Mouse (Mus musculus) lung, postnatal 36 days (tissue): ENCODE measurements around the gene Syne3.

ENCODE experiments used
- DNase-seq: peaks from one replicate; pipeline ENCODE4 v3.0.0; 2022; ENCODE audit warnings: mixed read lengths

The Syne3 gene

DNA sequence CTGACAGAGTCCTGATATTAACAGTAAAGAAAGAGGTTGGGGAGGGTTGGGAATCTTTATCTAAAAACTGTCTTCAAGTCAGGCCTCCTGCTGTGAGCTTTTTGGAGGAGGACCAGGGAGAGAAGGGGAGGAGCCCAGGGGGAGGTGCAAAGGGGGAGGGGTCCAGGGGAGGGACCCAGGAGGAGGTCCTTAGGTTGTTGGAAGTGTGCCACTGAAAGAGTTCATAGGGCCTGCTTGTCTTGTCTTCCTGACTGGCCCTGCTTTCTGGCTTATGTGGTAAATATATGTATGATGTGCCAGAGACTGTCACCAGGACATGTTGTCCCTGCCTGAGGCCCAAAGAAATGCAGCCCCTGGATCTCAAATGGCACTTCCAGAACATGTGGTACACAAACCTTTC is 49.2 kb downstream of the Syne3 start:
- DNase-seq: no peak

- no peak for DNase-seq
These were observed 49.6 kb downstream of the Syne3 start for GRCm38 (mm10) chr12:104959966-104960365.

DNA sequence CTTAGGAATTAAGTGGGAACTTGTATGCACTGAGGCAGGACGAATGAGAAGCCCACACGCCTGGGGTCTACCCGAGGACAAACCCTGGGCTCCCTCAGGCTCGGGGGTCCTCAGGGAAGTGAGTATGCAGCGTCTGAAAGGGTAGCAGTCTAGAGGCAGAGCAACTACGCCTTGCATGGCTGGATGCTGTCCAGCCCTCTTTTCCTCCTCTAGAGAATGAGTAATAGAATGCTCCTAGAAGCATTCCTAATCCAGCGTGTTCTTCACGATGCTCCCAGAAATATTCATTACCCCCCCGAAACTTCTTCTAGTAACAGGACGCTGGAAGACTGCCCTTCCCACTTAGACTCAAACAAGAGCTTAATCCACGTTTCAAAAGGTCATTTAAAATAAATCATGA is 51.3 kb downstream of the Syne3 start:
- DNase-seq: no peak

DNA sequence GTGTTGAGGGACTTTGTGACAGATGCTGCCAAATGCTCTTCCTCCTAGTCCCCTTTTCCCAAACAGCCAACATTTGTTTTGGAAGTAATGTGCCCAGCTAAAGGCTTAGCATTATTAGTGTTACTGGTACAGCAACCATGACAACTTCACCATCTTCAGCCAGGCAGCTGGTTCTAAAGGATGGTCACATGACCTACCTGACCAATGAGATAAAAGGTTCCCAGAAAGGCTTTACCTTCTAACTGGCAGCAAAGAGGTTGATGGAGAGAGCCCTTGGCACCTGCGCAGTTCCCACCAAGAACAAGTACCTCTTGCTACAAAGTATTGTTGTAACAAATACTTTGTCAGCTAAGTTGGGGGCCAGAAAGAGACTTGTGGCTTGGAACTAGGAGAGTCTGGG is 52.4 kb downstream of the Syne3 start:
- DNase-seq: no peak

- no peak for DNase-seq
These were observed 53.2 kb downstream of the Syne3 start for GRCm38 (mm10) chr12:104956406-104956805.

- peak; percentile 48 for DNase-seq
These were observed 54.4 kb downstream of the Syne3 start for GRCm38 (mm10) chr12:104955003-104955800.

DNA sequence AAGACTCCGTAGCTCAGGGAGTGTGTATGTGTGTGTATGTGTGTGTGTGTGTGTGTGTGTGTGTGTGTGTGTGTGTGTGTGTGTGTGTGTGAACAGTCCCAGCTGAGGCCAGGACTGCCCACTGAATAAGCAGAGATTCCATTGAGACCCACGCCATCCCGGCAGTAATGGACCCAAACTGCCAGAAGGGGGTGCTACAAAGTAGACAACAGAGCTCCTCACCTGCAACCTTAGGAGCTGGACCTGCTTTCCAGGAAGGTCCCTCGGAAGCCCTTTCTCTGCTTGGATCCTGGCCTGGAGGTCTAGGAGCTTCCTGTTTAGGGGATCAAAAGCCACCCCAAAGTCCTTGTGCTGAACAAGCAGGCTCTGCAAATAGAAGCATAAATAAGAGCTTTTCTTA is 55.7 kb downstream of the Syne3 start:
- DNase-seq: peak; percentile 76

- peak; percentile 83 for DNase-seq
These were observed 57.2 kb downstream of the Syne3 start for GRCm38 (mm10) chr12:104952458-104952857.

DNA sequence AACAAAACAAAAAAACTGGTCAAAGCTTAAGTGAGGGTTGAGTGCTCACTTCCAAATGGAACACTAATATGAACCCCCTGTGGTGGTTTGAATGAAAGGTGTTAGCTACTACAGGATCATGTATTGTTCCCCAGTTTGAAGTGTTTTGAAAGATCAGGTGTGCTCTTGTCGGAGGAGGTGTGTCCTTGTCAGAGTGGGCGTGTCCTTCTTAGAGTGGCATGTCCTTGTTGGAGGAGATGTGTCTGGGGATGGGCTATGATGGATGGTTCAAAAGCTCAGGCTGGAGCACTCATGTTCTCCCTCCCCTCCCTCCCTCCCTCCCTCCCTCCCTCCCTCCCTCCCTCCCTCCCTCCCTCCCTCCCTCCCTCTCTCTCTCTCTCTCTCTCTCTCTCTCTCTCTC is 61.7 kb downstream of the Syne3 start:
- no peak for DNase-seq

GRCm38 (mm10) chr12:104946231-104946630 is 63.4 kb downstream of the Syne3 start:
- no peak for DNase-seq

- DNase-seq: no peak
These were observed 69.1 kb downstream of the Syne3 start for GRCm38 (mm10) chr12:104940466-104940865.

DNA sequence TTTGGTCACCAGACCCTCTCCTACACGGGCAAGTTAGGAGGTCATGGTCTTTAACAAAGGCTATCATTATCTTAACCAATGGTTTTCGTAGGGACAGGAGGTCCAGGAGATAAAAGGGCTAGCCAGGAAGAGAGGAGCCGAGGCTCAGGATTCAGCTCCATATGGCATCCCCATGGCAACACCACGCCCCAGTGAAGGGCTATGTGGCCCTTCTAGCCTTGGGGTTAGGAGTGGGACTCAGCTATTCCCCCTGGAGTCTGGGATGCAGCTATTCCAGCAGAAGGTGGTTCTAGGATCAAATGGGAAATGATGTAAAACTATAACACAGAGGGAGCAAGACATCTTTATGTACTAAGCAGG is 69.6 kb downstream of the Syne3 start:
- DNase-seq: no peak

DNA sequence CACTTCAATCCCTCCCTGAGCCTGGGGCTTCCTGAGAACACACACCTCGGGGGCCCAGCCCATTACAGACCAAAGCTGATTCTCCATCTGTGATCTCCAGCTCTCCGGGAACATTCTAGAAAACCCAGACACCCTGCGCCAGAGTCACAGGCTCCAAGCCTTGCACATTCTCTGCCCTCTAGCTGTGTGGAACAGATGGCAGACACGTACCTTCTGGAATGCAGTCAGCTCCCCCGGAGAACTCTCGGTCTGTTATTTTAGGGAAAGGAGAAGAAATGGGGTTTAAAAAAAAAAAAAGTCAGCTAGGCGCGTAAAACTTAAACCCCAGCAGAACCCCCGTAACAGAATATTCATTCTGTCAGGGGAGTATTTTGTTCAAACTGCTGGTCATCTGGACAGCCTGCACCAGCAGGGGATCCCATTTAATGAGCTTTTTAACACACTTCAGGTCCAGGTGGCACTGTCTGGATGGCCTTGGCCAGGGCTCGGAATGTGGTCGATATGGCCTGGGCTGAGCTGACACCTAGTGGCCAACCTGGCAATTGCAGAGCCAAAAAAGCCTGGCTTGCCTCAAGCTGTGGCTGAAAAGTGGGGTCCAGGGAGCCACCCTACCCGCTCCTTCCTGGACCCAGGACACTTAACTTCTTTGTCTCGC is 70.1 kb downstream of the Syne3 start:
- DNase-seq: peak; percentile 76

GRCm38 (mm10) chr12:104938935-104939334 is 70.7 kb downstream of the Syne3 start:
- peak; percentile 7 for DNase-seq

- peak; percentile 20 for DNase-seq
These were observed 73.4 kb downstream of the Syne3 start for GRCm38 (mm10) chr12:104936223-104936622.

DNA sequence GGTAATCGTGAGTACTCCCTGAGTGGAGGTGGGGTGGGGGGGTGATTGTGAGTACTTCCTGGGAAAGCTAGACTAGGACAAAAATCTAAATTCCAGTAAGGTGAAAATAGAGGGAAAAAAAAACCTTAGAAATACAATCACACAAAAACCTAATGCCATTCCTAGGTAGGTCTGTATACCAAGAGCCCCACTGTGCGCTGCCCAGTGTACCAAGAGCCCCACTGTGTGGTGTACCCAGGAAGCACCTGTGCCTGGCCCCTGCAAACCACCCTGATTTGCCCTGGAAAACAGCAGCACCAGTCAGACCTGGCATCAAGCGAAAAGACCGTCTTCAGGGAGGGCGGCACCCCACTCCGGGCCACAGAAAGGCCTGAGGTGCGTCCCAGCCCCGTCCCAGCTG is 74.5 kb downstream of the Syne3 start:
- DNase-seq: no peak

DNA sequence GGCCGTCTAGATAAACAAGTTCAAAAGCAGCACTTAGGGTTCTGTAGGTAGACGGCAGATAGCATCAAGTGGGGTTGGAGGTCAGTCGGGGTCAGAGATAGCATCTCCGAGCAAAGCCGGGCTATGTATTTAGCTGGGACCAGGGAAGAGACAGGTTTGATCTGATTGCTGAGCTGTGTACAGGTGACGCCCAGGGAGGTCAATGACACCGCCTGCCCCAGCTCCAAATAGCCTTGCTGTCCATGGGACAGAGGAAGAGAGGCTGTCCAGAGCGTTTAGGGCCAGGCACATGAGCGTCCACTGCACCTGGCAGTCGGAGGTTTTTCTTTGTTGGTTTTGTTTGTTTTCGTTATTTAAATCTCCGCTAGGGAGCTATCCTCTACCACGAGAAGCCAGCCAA is 75.8 kb downstream of the Syne3 start:
- DNase-seq: no peak

- DNase-seq: peak; percentile 29
These were observed 76.4 kb downstream of the Syne3 start for GRCm38 (mm10) chr12:104933217-104933616.

GRCm38 (mm10) chr12:104925765-104926164 is 83.8 kb downstream of the Syne3 start:
- DNase-seq: no peak

GRCm38 (mm10) chr12:104925035-104925434 is 84.6 kb downstream of the Syne3 start:
- DNase-seq: no peak

DNA sequence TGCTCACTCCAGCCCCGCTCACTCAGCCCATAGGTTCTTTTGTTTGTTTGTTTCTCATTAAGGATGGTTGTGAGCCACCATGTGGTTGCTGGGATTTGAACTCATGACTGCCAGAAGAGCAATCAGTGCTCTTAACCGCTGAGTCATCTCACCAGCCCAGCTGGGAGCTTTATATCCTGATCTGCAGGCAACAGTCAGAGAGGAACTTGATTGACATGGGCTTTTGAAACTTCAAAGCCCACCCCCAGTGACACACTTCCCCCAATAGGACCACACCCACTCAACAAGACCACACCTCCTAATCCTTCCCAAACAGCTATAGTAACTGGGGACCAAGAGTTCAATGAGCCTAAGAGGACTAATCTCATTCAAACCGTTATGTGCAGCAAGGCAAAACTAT is 85.1 kb downstream of the Syne3 start:
- no peak for DNase-seq

DNA sequence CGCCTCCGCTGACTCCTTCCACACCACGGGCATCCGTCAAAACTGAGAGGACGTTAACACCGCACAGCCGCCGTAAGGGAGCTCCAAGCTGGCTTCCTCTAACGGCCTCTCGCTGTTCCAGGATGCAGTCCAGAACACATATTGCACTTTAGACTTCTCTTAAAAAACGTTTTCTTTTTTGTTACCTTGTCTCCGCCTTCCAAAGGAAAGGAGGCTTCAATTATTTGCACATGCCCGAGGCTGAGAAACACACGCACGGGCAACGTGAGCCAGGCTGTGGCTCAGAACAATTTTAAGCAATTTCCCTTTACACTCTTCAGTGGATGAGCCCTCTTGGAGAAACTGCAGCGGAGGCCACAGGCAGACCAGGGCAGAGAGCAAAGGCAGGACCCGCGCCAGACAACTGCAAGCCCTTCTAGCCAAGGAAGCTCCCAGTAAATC is 85.6 kb downstream of the Syne3 start:
- peak; percentile 46 for DNase-seq

- no peak for DNase-seq
These were observed 87.0 kb downstream of the Syne3 start for GRCm38 (mm10) chr12:104922647-104923046.

DNA sequence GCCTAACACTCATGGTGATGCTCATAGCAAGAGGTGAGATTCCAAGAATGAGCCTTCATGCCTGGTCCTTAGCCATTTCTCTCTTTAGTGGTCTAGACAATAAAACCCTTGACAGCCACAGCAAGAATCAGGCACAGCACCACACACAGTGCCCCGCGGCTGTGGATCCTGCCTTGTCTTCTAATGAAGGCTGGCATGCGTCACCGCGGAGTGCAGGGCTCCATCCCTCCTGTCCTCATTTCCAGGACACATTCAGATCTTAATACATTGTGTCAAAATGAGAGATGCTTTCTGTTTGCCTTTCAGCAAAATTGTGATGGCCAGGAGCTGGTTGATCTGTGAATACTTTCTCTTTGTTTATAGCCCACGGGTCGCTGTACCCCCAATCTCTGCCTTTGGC is 88.5 kb downstream of the Syne3 start:
- no peak for DNase-seq

DNA sequence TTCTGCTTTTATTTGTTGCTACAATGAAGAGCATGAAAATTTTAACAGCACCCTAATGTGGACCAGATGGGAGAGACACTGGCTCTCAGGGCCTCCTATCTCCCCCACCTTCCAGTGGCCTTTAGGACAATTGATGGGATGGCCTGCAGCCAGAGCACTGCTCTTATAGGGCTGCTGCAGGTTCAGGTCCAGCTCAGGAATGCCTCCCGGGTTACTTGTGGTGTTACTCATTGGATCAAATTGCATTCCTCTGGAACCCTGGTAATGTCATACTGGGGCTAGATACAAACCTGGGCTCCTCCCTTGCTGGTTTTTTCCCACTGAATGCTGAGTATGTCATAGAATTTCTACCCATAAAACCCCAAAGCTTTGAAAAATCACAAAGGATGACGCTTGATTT is 90.4 kb downstream of the Syne3 start:
- no peak for DNase-seq
